Mouse (Mus musculus) T-cell, adult 2 months (primary cell): Measurements from ENCODE around the gene Sirt6.

Experiments used
- DNase-seq: peaks from one replicate; pipeline ENCODE4 v3.0.0; 2022; ENCODE audit warnings: low spot score

Gene Sirt6

GRCm38 (mm10) chr10:81595599-81595998 lies 32.0 kb downstream of the Sirt6 start:
- DNase-seq: no peak

GRCm38 (mm10) chr10:81593935-81594334 lies 33.7 kb downstream of the Sirt6 start:
- DNase-seq: no peak

GRCm38 (mm10) chr10:81593223-81593622 lies 34.4 kb downstream of the Sirt6 start:
- DNase-seq: no peak

- no peak for DNase-seq
Observed at GRCm38 (mm10) chr10:81592631-81593030, 35.0 kb downstream of the Sirt6 start.

- DNase-seq: no peak
Observed at GRCm38 (mm10) chr10:81591846-81592245, 35.8 kb downstream of the Sirt6 start.

GRCm38 (mm10) chr10:81588739-81589138 lies 38.9 kb downstream of the Sirt6 start:
- DNase-seq: no peak

GRCm38 (mm10) chr10:81583347-81583746 lies 44.2 kb downstream of the Sirt6 start:
- no peak for DNase-seq

GRCm38 (mm10) chr10:81580441-81581070 lies 47.0 kb downstream of the Sirt6 start:
- peak; percentile 28 for DNase-seq

GRCm38 (mm10) chr10:81579967-81580366 lies 47.6 kb downstream of the Sirt6 start:
- DNase-seq: no peak

GRCm38 (mm10) chr10:81575695-81576094 lies 51.9 kb downstream of the Sirt6 start:
- peak; percentile 29 for DNase-seq

- DNase-seq: no peak
Observed at GRCm38 (mm10) chr10:81575208-81575631, 52.4 kb downstream of the Sirt6 start.

GRCm38 (mm10) chr10:81574081-81575056 lies 53.2 kb downstream of the Sirt6 start, which contains the start of gene Tle2:
Gene Tle2 (plus strand): TSS chr10:81574561.
- no peak for DNase-seq

- DNase-seq: no peak
Observed at GRCm38 (mm10) chr10:81572975-81573374, 54.6 kb downstream of the Sirt6 start.

GRCm38 (mm10) chr10:81572133-81572671 lies 55.4 kb downstream of the Sirt6 start:
- no peak for DNase-seq
